ENCODE assay signal across 8 mouse cellular contexts in genomic region chr13:69691074-69691473, GRCm38 (mm10). TPM values are rescaled to one million over a fixed set of nuclear protein-coding genes. Genes with fewer than 3 reads are reported as not detected.
A peak's percentile ranks its signal among the peaks of the same experiment; 100 is the strongest.
DNase-seq lines count a peak whose midpoint lies in the region; ATAC-seq and TF ChIP-seq lines count a peak whose summit lies in the region.
"Had no signal": no experiment of that assay in that cellular context is flagged by ENCODE, and none has a peak within 500 bp of the region (broad histone marks: within the 10 kb centered on the region; RNA-seq: fewer than 3 reads in every experiment).

No protein-coding gene starts in this region.

- H3K27me3 ChIP-seq in midbrain, embryonic 11.5 days (ENCODE audit: control insufficient read depth, insufficient read depth, low read length), result no peaks in the 10 kb centered on the region
- H3K27me3 ChIP-seq in midbrain, embryonic 13.5 days, result no peaks in the 10 kb centered on the region
- H3K27me3 ChIP-seq in liver, postnatal 0 days (ENCODE audit: insufficient read depth, low read length), result no peaks in the 10 kb centered on the region

- H3K9me3 ChIP-seq in midbrain, embryonic 11.5 days (ENCODE audit: control insufficient read depth, low read length), result no peaks in the 10 kb centered on the region
- no peaks in the 10 kb centered on the region for H3K9me3 ChIP-seq in midbrain, embryonic 13.5 days
- H3K9me3 ChIP-seq in liver, postnatal 0 days (ENCODE audit: low read length), result no peaks in the 10 kb centered on the region
- H3K9me3 ChIP-seq: heart, embryonic 13.5 days had no signal

- H3K4me1 ChIP-seq in midbrain, embryonic 11.5 days (ENCODE audit: control insufficient read depth, insufficient read depth, low read length), result no peaks in the 10 kb centered on the region
- H3K4me1 ChIP-seq in midbrain, embryonic 13.5 days (replicated peaks), result peaks cover 3% of the 10 kb centered on the region
- no peaks in the 10 kb centered on the region for H3K4me1 ChIP-seq in liver, postnatal 0 days (ENCODE audit: insufficient read depth)
- H3K4me1 ChIP-seq: heart, embryonic 13.5 days had no signal

- WGBS in midbrain, embryonic 11.5 days, result 42% methylated on average over 7 of the region's 7 CpGs
- WGBS in midbrain, embryonic 13.5 days, result 41% methylated on average over 7 of the region's 7 CpGs
- 38% methylated on average over 7 of the region's 7 CpGs for WGBS in liver, postnatal 0 days (ENCODE audit: insufficient replicate concordance)

- intact Hi-C loops in heart, postnatal 14 days (cut with DNase I), result loop anchor here (10.0 kb wide), 1 partner anchor 544 kb away; no protein-coding TSS in a partner anchor

- H3K27ac ChIP-seq in midbrain, embryonic 11.5 days (ENCODE audit: low read depth, low read length), result no peak overlapping the region
- no peak overlapping the region for H3K27ac ChIP-seq in midbrain, embryonic 13.5 days
- H3K27ac ChIP-seq in liver, postnatal 0 days (ENCODE audit: low read depth), result no peak overlapping the region
- H3K27ac ChIP-seq: heart, embryonic 13.5 days had no signal

- peak; percentile 76 for TF ChIP-seq CTCF in liver, postnatal 0 days (IDR thresholded peaks at IDR 0.05; ENCODE audit: low read depth)

- no peak for TF ChIP-seq EP300 in liver, postnatal 0 days (IDR thresholded peaks at IDR 0.05; ENCODE audit: low read depth)

- peak; percentile 87 for DNase-seq in midbrain, embryonic 11.5 days (ENCODE audit: low spot score, missing footprints)
- DNase-seq in adrenal gland, adult 18-20 months (ENCODE audit: low spot score in 2 of 2), result peak; percentile 50 to 53
- DNase-seq in cerebellum, adult 9-10 months, result peak; percentile 60
- peak; percentile 8 to 46 for DNase-seq in heart, postnatal 14 days
- DNase-seq in liver, postnatal 0 days, result peak; percentile 71
- DNase-seq in right cerebral cortex, postnatal 4 days, result peak; percentile 70

- no peak overlapping the region for H3K9ac ChIP-seq in midbrain, embryonic 11.5 days (ENCODE audit: low read length)
- no peak overlapping the region for H3K9ac ChIP-seq in midbrain, embryonic 13.5 days (replicated peaks)
- H3K9ac ChIP-seq in liver, postnatal 0 days (replicated peaks), result no peak overlapping the region
- H3K9ac ChIP-seq: heart, embryonic 13.5 days had no signal

- peak; percentile 45; the same call in 1 of the 2 replicates for ATAC-seq in midbrain, embryonic 11.5 days (ENCODE audit: low FRiP score)
- ATAC-seq in midbrain, embryonic 13.5 days, result no peak
- ATAC-seq in liver, postnatal 0 days, result no peak

- H3K36me3 ChIP-seq in midbrain, embryonic 11.5 days (ENCODE audit: control insufficient read depth, insufficient read depth, low read length), result no peaks in the 10 kb centered on the region
- H3K36me3 ChIP-seq in midbrain, embryonic 13.5 days, result no peaks in the 10 kb centered on the region
- no peaks in the 10 kb centered on the region for H3K36me3 ChIP-seq in liver, postnatal 0 days (replicated peaks; ENCODE audit: insufficient read depth, low read length)
- H3K36me3 ChIP-seq: heart, embryonic 13.5 days had no signal

- no peak overlapping the region for H3K4me2 ChIP-seq in midbrain, embryonic 11.5 days
- H3K4me2 ChIP-seq in midbrain, embryonic 13.5 days (replicated peaks), result no peak overlapping the region
- no peak overlapping the region for H3K4me2 ChIP-seq in liver, postnatal 0 days (ENCODE audit: low read depth, low read length)
- H3K4me2 ChIP-seq: heart, embryonic 13.5 days had no signal

- H3K4me3 ChIP-seq in midbrain, embryonic 11.5 days (ENCODE audit: low read depth, low read length), result no peak overlapping the region
- no peak overlapping the region for H3K4me3 ChIP-seq in midbrain, embryonic 13.5 days (replicated peaks)
- no peak overlapping the region for H3K4me3 ChIP-seq in liver, postnatal 0 days (ENCODE audit: low read depth, low read length)
- H3K4me3 ChIP-seq: heart, embryonic 13.5 days had no signal

RNA-seq across cellular contexts. Expression of gene Ube2ql1, which starts 48.6 kb away (rescaled TPM):
- 7.2 TPM in 2 replicates for polyA plus RNA-seq in midbrain, embryonic 11.5 days (2014; fragmentation: Nextera tagmentation; extraction: Ambion mirVana)
- polyA plus RNA-seq in midbrain, embryonic 13.5 days (2015; fragmentation: Nextera tagmentation; extraction: Ambion mirVana), result 16.2 and 17.0 TPM in 2 replicates
- total RNA-seq in adrenal gland, adult 18-20 months (2021), result 1 to 10 TPM; 2.8 to 3.7 TPM
- 1 to 10 TPM; 1.3 to 1.9 TPM for total RNA-seq in heart, postnatal 14 days (2021)
- 0.09 TPM in 1 of 2 replicates, not detected in the other for polyA plus RNA-seq in liver, postnatal 0 days (2015; fragmentation: Nextera tagmentation; extraction: Ambion mirVana)

Comparison
In these comparisons a context has a peak if more than half of its experiments do, and no peak if none do; other contexts are left out.
1. DNase-seq: peak in every context shown above with its lines; median percentile 87 in midbrain, embryonic 11.5 days; 71 in liver, postnatal 0 days; 70 in right cerebral cortex, postnatal 4 days; 60 in cerebellum, adult 9-10 months; 52 in adrenal gland, adult 18-20 months; 27 in heart, postnatal 14 days.